Comparison of ENCODE assay signal across 9 mouse cellular contexts in genomic region chr1:89876346-89877072, GRCm38 (mm10). TPM values are rescaled to one million over a fixed set of nuclear protein-coding genes. Genes with fewer than 3 reads are reported as not detected.
DNase-seq lines count a peak whose midpoint lies in the region; ATAC-seq and TF ChIP-seq lines count a peak whose summit lies in the region.
"Had no signal": no experiment of that assay in that cellular context is flagged by ENCODE, and none has a peak within 500 bp of the region (broad histone marks: within the 10 kb centered on the region; RNA-seq: fewer than 3 reads in every experiment).

No protein-coding gene starts in this region.

- no peak overlapping the region for H3K4me2 ChIP-seq in hindbrain, embryonic 15.5 days
- H3K4me2 ChIP-seq: liver, embryonic 15.5 days had no signal

- TF ChIP-seq CTCF in cortical plate, adult 2 months (IDR thresholded peaks at IDR 0.05; ENCODE audit: extremely low read depth, insufficient read depth, low read length) = no peak
- TF ChIP-seq CTCF in cerebellum, adult 2 months (IDR thresholded peaks at IDR 0.05; ENCODE audit: borderline replicate concordance, insufficient read depth, low read depth, low read length) = no peak

- H3K36me3 ChIP-seq in hindbrain, embryonic 15.5 days = no peaks in the 10 kb centered on the region
- H3K36me3 ChIP-seq: liver, embryonic 15.5 days had no signal

- H3K9me3 ChIP-seq in hindbrain, embryonic 15.5 days = no peaks in the 10 kb centered on the region
- H3K9me3 ChIP-seq: liver, embryonic 15.5 days had no signal

- H3K4me3 ChIP-seq in cortical plate, adult 2 months (ENCODE audit: insufficient read depth, low read length) = no peak overlapping the region
- H3K4me3 ChIP-seq in hindbrain, embryonic 15.5 days = no peak overlapping the region
- no peak overlapping the region for H3K4me3 ChIP-seq in cerebellum, adult 2 months (replicated peaks; ENCODE audit: insufficient read depth, low read depth, low read length)
- H3K4me3 ChIP-seq: liver, embryonic 15.5 days had no signal

- peak; percentile 36 for DNase-seq in gastrocnemius, adult 18-20 months (ENCODE audit: low spot score)
- no peak for DNase-seq in gastrocnemius, adult 8-10 months (ENCODE audit: low spot score in 2 of 2)
- peak; percentile 63 to 71 for DNase-seq in lung, postnatal 4 days
- DNase-seq in yolk sac, embryonic 10.5 days (ENCODE audit: low spot score) = no peak
- DNase-seq in cerebellum, adult 2 months = no peak
- no peak for DNase-seq in layer of hippocampus, postnatal 36 days

- WGBS in hindbrain, embryonic 15.5 days = 3% methylated on average over 5 of the region's 5 CpGs
- WGBS in cerebellum, adult 2 months = 33% methylated on average over 5 of the region's 5 CpGs

- H3K4me1 ChIP-seq in cortical plate, adult 2 months (ENCODE audit: control insufficient read depth, insufficient read depth, low read length) = peaks cover 5% of the 10 kb centered on the region
- peaks cover 52% of the 10 kb centered on the region for H3K4me1 ChIP-seq in hindbrain, embryonic 15.5 days (replicated peaks)
- peaks cover 18% of the 10 kb centered on the region for H3K4me1 ChIP-seq in cerebellum, adult 2 months (ENCODE audit: control insufficient read depth, insufficient read depth, low read length)
- H3K4me1 ChIP-seq: liver, embryonic 15.5 days had no signal

- H3K27ac ChIP-seq in cortical plate, adult 2 months (ENCODE audit: insufficient read depth, low read length) = peak overlapping the region; percentile 25; the same call in 1 of the 2 replicates
- peak overlapping the region; percentile 13; the same call in 1 of the 2 replicates for H3K27ac ChIP-seq in hindbrain, embryonic 15.5 days (replicated peaks)
- no peak overlapping the region for H3K27ac ChIP-seq in cerebellum, adult 2 months (ENCODE audit: insufficient read depth, low read length)
- H3K27ac ChIP-seq: liver, embryonic 15.5 days had no signal

- H3K27me3 ChIP-seq in hindbrain, embryonic 15.5 days = no peaks in the 10 kb centered on the region
- H3K27me3 ChIP-seq in cerebellum, adult 2 months (ENCODE audit: control insufficient read depth, insufficient read depth, low read length) = no peaks in the 10 kb centered on the region
- H3K27me3 ChIP-seq: liver, embryonic 15.5 days had no signal

- ATAC-seq in hindbrain, embryonic 15.5 days (ENCODE audit: low FRiP score, low read depth) = 0 out of 2 replicates have a peak, but pooled peaks have one; percentile 63

- TF ChIP-seq POLR2A in cortical plate, adult 2 months (IDR thresholded peaks at IDR 0.05; ENCODE audit: extremely low read depth, insufficient read depth, low read length) = no peak
- no peak for TF ChIP-seq POLR2A in cerebellum, adult 2 months (IDR thresholded peaks at IDR 0.05; ENCODE audit: borderline replicate concordance, insufficient read depth, low read length)

- H3K9ac ChIP-seq in hindbrain, embryonic 15.5 days = no peak overlapping the region
- H3K9ac ChIP-seq: liver, embryonic 15.5 days had no signal

RNA-seq across cellular contexts. Expression of gene Gbx2, which starts 54.5 kb away (rescaled TPM):
- total RNA-seq in gastrocnemius, adult 18-20 months (2021) = under 1 TPM; 0.24 to 0.68 TPM
- under 1 TPM; 0.38 to 0.68 (median 0.54) TPM for total RNA-seq in gastrocnemius, adult 8-10 months (2022)
- polyA plus RNA-seq in cortical plate, adult 2 months (2012; rRNA removed) = 0.13 TPM in 1 of 2 replicates, not detected in the other
- 38.3 and 42.6 TPM in 2 replicates for polyA plus RNA-seq in hindbrain, embryonic 15.5 days (2015; fragmentation: Nextera tagmentation; extraction: Ambion mirVana)
- 1.7 and 2.1 TPM in 2 replicates for polyA plus RNA-seq in cerebellum, adult 2 months (2012; rRNA removed)
- total RNA-seq in layer of hippocampus, postnatal 36 days (2021) = under 1 TPM in 1 of 2 experiments, not detected in 1; 0.17 TPM

Comparison
In these comparisons a context has a peak if more than half of its experiments do, and no peak if none do; other contexts are left out.
1. DNase-seq: peak in gastrocnemius, adult 18-20 months (single experiment) and lung, postnatal 4 days (2 of 2); none in gastrocnemius, adult 8-10 months (0 of 2), yolk sac, embryonic 10.5 days (single experiment), cerebellum, adult 2 months (0 of 2) and layer of hippocampus, postnatal 36 days (0 of 2).